Mouse (Mus musculus) c-Kit-positive CD71-positive TER-119-negative erythroid progenitor cells, embryonic 14.5 days (primary cell): Measurements from ENCODE around the gene Tigar.

Experiments used
- DNase-seq: peaks from one replicate; pipeline ENCODE4 v3.0.0-alpha.2; 2013; ENCODE audit warnings: low read depth

The Tigar gene

DNA sequence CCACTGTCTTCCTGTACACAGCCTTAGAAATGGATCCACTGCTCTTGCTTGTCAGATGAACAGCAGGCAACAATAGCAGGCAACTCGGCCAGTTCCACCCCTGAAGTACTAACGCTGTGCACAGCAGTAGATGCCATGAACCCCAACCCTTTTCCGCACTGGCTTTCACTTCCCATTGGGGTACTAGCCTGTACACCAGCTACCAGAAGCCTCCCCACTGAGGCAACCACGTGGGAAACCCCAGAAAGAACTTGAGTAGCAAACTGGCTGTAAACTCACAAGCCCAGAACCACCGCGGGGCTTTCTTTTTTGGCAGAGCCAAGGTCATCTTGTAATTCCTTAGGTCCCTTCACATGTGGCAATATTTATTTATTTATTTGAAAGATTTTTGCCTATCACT, 27.5 kb downstream of the Tigar start:
- DNase-seq, result no peak

DNA sequence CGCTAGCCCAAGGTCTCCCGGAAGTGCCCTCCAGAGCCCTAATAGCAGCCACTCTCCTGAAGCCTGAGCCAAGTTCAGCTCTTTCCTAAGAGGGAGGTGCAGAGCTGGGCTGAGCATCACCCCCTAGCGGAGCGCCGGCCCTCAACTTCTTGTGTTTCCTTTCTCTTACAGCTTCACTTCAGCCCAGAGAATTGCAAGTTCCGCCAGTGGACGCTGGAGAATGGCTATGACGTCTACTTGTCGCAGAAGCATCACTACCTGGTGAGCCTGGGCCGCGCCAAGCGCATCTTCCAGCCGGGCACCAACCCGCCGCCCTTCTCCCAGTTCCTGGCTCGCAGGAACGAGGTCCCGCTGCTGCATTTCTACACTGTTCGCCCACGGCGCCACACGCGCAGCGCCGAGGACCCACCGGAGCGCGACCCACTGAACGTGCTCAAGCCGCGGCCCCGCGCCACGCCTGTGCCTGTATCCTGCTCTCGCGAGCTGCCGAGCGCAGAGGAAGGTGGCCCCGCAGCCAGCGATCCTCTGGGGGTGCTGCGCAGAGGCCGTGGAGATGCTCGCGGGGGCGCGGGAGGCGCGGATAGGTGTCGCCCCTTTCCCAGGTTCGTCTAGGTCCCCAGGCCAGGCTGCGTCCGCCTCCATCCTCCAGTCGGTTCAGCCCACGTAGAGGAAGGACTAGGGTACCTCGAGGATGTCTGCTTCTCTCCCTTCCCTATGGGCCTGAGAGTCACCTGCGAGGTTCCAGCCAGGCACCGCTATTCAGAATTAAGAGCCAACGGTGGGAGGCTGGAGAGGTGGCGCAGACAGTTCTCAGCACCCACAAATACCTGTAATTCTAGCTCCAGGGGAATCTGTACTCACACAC, 29.3 kb downstream of the Tigar start:
- no peak for DNase-seq

DNA sequence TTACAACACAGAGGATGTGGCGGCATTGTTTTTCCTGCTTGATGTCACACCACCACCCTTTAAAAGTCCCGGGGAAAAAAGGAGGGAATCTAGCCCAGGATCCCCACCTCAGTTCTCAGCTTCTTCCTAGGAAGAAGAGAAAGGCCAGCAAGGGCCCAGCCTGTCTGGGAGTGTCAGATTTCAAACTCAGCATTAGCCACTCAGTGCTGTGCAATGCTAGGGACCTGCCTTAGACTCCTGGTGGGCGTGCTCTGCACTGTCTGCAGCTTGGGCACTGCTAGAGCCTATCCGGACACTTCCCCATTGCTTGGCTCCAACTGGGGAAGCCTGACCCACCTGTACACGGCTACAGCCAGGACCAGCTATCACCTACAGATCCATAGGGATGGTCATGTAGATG, 36.5 kb downstream of the Tigar start, which contains the start of gene Fgf23:
TSS of gene Fgf23 (plus strand) at position 86 of the 400 bp plus-strand sequence.
- DNase-seq, result no peak

DNA sequence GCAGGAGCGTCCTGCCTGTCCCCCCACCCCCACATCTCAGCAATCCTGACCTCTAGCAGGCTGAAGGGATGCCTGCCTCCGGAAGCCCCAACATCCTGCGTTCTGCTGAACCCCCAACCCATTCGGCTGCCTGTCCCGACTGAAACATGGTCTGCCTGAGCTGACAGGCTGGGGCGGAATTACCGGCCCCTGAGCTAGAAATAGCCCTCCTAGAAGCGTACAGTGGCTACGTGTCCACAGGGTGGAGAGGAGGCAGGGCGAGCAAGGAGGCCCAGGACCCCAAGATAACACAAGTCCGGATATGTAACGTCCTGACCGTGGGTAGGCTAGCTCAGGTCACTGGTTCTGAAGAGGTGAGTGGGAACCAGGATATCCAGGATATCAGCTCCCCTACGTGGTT, 44.5 kb downstream of the Tigar start:
- DNase-seq, result no peak

DNA sequence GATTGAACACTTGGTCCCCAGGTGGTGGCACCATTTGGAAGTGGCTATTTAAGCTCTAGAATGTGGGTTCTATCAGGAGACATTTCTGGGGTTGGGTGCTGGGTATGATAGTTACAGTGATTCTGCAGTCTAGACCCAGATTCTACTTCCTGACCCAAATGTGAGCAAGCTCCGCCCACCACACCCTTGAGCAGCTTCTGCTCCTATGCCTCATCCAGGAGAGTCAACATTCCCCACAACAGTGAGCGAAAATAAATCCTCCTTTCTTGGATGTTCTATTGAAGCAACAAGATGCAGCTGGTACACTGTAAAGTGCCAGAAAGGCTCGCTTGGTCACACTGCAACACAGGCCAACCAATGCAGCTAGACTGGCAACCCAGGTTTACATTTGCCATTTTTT, 45.4 kb downstream of the Tigar start:
- DNase-seq, result no peak

DNA sequence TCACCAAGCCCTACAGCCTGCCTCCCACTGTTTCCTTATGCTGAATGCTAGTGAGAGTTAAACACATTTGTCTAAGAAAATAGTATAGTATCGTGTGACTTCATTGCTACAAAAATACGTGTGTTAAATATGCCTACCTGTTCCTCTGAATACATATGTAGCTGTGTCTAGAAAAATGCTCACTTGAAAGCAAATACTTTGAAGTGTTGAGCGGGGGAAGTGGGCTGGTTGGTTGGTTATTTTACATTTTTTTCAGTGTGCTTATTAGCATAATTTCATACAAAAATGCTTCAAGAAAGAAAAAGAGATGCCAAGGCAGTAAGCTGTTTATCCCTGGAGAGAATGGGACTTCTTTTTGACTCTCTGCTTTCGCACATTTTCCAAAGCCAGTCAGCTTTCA, 49.4 kb downstream of the Tigar start:
- DNase-seq, result no peak

DNA sequence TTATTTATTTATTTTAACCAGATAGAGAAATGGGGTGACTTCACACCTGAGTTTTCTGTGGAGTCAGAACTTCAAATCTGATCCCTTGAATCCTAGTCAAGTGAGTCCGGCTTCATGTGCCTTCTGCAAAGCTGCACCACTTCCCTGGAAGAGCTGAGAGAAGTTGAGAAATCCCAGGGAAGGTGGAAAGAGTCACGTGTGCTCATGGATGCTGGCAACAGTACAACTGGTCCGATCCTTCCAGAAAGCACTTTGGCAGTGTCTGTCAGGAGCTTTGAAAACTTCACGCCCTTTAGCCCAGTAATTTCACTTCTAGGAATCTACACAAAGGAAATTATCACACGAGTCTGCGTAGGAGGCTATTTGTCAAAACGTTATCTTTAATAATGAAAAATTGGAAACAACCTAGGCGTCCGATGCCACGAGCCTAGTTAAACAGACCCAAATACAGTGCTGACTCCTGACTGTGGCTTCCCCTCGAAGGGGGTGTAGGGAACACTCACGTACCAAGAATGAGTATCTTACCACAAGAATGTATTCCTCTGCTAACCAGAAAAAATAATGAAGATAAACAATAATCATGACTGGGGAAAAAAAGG, 52.3 kb downstream of the Tigar start:
- no peak for DNase-seq

DNA sequence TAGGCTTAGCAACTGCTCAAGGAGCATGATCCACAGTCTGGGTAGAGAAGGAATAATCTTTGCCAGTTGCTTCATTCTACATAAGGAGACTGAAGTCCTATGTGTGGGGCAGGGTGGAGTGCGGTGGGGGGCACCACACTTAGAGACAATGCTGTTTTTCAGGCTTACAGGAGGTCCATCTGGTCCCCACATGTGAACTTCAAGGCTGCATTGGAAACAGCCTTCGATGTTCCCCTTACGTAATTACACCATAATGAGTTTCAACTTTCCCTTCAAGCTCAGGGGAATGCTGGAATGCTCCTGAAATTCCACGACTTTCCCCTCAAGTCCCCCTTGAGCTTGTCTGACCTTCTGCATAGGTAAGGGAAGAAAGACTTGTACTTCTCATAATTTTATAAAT, 58.5 kb downstream of the Tigar start:
- DNase-seq, result no peak

DNA sequence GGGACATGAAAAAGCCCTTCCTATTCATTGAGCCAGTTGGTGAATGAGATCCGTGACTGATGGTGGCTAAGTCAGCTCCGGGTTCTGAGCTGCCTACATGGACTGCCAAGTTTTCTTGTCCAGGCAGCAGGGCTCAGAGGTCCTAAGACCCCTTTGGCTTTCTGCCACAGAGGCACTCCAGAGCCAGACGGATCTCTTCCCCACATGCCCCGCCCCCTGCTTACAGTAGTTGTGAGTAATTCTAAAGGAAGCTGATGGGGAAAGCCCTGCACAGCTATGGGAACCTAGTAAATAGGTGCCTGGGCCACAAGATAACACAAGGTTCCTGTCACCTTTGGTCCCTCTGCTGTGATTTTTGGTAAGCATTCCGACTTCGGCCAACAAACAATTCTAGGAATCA, 64.4 kb downstream of the Tigar start:
- DNase-seq, result no peak
